Mouse (Mus musculus): ENCODE data around the gene Cyp2c70. TPM values are rescaled to one million over a fixed set of nuclear protein-coding genes. Genes with fewer than 3 reads are reported as not detected.
"Not testable (repeated sequence)": the region's sequence is repeated elsewhere in the genome, so short reads cannot be mapped to it uniquely, and the experiment has no call there.

The Cyp2c70 gene
- 1 to 10 TPM; 5.4 to 6.0 TPM for total RNA-seq (2021)

DNA sequence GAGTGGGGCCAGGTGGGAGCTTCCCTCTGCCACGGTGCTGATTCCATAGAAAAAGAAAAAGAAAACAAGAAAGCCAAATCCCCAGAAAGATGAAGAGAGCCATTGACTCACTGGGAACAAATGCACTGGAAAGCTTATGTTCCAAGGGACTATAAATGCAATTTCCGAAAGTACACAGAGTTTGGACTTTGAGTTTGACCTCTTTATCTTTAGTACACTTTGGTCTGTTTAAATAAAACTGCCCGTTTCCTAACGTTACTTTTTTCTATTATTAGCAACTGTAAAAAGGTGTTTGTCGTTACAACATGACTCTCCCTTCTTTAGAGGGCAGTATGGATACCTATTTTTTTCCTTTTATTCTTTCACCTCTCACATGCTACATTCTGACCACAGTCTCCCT lies at the start of gene Cyp2c70:
TSS of gene Cyp2c70 (minus strand) at position 174 of the 400 bp plus-strand sequence.
- intact Hi-C loops (cut with DNase I), result no loop called here
- DNase-seq, result no peak

DNA sequence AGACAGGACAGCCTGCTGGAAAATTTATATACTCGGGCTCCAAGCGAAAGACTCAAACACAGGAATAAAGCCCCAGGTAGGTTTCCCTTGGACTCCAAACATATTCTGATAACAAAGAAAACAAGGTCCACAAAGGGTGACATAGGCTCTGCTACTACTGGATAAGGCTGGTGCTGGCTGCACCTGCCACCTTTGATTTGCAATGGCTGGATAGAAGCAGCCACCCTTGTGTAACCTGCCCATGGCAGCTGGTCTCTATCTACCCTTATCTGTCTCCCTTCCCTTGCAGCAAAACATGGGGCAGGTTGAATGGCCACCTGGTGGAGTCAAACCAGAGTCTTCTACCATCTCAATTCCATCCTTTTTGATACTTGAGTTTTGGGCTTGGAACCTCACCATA lies 45.4 kb upstream of the Cyp2c70 start:
- intact Hi-C loops (cut with DNase I), result loop anchor here (10.0 kb wide), 1 partner anchor 312 kb away; no protein-coding TSS in a partner anchor
- no peak for DNase-seq

DNA sequence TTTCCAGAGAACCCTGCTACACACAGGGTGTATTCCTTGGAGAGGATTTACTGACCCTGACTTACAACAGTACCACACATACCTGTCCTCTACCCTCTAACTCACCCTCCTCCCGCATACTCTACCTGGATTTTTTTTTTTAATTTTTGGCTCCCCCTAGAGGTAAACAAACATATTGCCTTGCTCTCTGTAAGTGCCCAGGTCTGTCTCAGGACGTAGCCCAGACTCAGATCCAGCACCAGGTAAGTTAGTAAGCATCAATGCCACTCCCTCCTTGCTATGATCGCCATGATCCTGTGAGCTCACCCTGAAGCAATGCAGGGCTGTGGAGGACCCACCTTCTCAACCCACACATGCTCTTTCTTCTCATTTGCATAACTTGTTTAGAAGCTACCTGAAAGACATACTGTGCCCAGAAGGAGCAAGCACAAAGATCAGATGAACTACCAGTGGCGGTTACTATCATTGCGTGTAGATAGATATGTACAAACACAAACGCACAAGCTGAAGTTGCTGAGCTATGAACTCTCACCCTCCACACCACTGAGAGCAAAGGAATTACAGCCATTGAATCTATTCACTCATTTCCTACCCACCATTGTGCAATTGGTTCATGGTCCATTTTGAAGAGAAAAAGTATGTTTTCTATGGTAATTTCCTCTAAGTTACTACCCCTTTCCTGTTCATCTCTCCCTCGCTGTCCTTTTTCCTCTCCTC lies 44.9 kb upstream of the Cyp2c70 start:
- DNase-seq, result no peak
- intact Hi-C loops (cut with DNase I), result loop anchor here (10.0 kb wide), 1 partner anchor 313 kb away; no protein-coding TSS in a partner anchor

DNA sequence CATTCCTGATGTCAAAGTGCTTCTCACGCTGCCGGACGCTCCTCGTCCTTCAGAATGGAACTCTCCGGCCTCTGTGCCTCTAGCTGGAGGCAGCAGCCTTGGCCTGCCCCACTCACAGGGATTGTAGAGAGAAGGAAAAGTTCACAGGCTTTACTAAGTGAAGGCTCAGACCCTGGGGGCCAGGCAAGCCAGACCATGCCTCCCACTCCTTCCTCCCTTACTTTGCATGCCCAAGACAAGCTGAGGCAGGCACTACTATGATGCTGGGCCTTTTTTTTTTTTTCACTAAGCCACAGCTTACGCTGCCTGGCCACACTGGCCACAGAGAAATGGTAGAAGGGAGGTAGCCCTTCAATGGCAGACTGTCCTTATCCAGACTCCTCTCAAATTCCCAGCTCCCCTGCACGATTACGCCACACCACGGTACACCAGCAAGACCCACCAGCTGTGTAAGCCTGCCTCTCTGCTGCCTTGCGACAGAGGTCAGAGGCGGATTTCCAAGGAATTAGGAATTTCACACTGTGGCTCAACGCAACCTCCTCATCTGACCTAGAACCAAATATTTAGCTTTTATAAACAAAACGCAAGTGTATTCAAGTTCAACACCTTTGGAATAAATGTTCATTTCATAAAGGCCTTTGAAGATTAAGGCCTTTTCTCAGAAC lies 44.1 kb upstream of the Cyp2c70 start:
- DNase-seq, result no peak
- intact Hi-C loops (cut with DNase I), result loop anchor here (10.0 kb wide), 1 partner anchor 314 kb away; no protein-coding TSS in a partner anchor

- no peak for DNase-seq
- intact Hi-C loops (cut with DNase I), result no loop called here
These were observed 39.5 kb upstream of the Cyp2c70 start for GRCm38 (mm10) chr19:40226516-40227151.

- DNase-seq, result no peak
- intact Hi-C loops (cut with DNase I), result loop anchor here (2.0 kb wide), 1 partner anchor 1243 kb away; no protein-coding TSS in a partner anchor
These were observed 38.6 kb upstream of the Cyp2c70 start for GRCm38 (mm10) chr19:40225761-40226110.

- intact Hi-C loops (cut with DNase I), result loop anchor here (2.0 kb wide), 1 partner anchor 1242 kb away; no protein-coding TSS in a partner anchor
- DNase-seq, result peak; percentile 79
These were observed 38.1 kb upstream of the Cyp2c70 start for GRCm38 (mm10) chr19:40225102-40225760.

- DNase-seq; intact Hi-C loops (cut with DNase I): not testable (repeated sequence)
These were observed 35.2 kb upstream of the Cyp2c70 start for GRCm38 (mm10) chr19:40222307-40222706.

- DNase-seq, result no peak
- intact Hi-C loops (cut with DNase I), result no loop called here
These were observed 33.7 kb upstream of the Cyp2c70 start for GRCm38 (mm10) chr19:40220878-40221277.

GRCm38 (mm10) chr19:40202947-40203346 lies 15.8 kb upstream of the Cyp2c70 start:
- DNase-seq; intact Hi-C loops (cut with DNase I): not testable (repeated sequence)

DNA sequence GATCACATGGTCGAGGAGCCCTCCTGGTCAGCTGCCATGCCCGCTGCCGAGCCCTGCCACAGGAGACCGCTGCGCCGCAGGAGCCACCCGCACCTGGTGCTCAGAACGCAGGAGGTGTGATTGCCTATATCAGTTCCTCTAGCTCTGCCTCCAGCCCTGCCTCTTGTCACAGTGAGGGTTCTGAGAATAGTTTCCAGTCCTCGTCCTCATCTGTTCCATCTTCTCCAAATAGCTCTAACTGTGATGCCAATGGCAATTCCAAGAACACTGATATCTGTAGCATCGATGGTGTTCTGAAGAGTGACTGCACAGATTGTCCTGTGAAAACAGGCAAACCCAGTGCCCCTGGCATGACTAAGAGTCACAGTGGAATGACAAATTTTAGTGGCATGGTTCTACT lies 3.5 kb upstream of the Cyp2c70 start:
- intact Hi-C loops (cut with DNase I), result no loop called here
- DNase-seq, result no peak

- intact Hi-C loops (cut with DNase I), result no loop called here
- no peak for DNase-seq
These were observed 3.5 kb downstream of the Cyp2c70 start for GRCm38 (mm10) chr19:40183600-40183999.

DNA sequence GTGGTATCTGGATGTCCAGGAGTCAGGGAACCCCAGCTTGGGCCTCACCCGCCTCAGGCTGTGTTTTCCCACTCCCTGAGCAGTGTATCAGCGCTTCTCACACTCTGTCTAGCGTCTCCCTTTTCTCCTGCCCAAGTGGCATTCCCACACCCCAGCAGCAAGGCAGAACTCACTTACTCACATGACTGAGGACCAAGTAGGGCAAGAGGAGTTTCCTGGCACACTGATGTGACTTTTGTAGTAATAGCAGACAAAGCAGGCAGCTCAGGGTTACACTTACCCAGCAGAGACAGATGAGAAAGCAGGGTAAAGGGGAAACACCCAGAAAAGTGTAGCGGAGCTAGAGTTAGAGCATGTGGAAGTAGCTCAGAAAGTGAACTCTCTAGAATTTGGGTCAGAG lies 8.8 kb downstream of the Cyp2c70 start:
- DNase-seq, result no peak
- intact Hi-C loops (cut with DNase I), result no loop called here

DNA sequence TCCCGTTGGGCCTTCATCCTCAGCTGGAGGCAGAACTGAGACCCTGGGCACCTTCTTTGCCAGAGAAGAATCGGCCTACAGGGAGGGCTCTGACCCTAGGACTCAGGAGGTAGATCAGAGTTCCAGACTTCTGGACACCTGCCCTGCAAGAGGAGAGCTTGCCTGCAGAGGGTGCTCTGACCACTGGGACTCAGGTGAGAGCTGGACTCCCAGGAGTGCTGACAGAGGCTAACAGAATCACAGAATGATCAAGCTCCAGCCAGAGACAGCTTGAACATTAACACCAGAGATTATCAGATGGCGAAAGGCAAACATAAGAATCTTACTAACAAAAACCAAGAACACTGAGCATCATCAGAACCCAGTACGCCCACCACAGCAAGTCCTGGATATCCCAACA lies 18.7 kb downstream of the Cyp2c70 start:
- intact Hi-C loops (cut with DNase I), result not testable (repeated sequence)

GRCm38 (mm10) chr19:40126996-40127395 lies 60.1 kb downstream of the Cyp2c70 start:
- intact Hi-C loops (cut with DNase I); DNase-seq: not testable (repeated sequence)

More for the DNA sequence above, 18.7 kb downstream of the Cyp2c70 start:
- not testable (repeated sequence) for DNase-seq

DNA sequence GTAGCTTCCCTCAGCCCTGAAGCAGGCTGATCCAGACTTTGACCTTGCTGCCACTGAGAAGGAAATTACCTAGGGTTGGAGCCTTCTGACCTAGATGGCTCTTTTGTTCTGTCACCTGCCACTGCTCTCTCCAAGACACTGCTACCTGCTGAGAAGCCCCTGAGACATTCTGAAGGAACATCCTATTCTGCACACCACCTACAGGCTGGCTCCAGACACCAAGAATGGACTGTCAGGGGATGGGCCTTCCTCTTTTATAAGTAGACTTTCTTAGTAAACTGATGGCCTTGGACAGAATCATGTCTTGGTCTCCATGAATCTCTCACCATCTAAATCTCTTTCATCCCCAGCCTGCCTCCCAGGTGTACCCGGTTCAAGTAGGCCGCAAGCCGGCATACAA lies 62.0 kb downstream of the Cyp2c70 start:
- intact Hi-C loops (cut with DNase I); DNase-seq: not testable (repeated sequence)

DNA sequence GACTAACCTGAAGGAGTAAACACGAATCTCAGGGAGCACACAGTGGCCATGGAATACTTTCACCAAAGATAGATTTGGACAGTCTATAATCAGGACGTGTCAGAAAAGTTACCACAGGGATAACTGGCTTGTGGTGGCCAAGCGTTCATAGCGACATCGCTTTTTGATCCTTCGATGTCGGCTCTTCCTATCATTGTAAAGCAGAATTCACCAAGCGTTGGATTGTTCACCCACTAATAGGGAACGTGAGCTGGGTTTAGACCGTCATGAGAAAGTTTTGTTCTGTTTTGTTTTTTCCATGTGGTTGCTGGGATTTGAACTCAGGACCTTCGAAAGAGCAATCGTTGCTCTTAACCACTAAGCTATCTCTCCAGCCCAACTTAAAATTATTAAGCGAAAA lies 67.5 kb downstream of the Cyp2c70 start:
- intact Hi-C loops (cut with DNase I); DNase-seq: not testable (repeated sequence)

All from left cerebral cortex, postnatal 4 days (tissue).